Mouse (Mus musculus) forebrain, embryonic 13.5 days (tissue): ENCODE measurements at regions not wholly inside any gene's neighbourhood (a gene's known extent, or its start where the extent isn't known, plus 50 kb on each side); places are given as distances from the start of the nearest gene placed in this dataset.

Source experiments
- ATAC-seq: fragments of 200-750 bp; cut with Nextera tagmentation; 2 replicates; pipeline ENCODE4 v1.8.0; 2017
- H3K27ac ChIP-seq: fragments of 300-500 bp; sonication (generic); 2 replicates; pipeline ENCODE4 v1.5.1; 2015; ENCODE audit warnings: inconsistent platforms, mild to moderate bottlenecking, moderate library complexity
- H3K27me3 ChIP-seq: fragments of 300-500 bp; sonication (generic); 2 replicates; pipeline ENCODE4 v1.6.1; 2015; ENCODE audit warnings: mild to moderate bottlenecking, inconsistent platforms
- H3K36me3 ChIP-seq: fragments of 300-500 bp; sonication (generic); 2 replicates; pipeline ENCODE4 v1.6.1; 2015; ENCODE audit warnings: mild to moderate bottlenecking, inconsistent platforms; ENCODE audit not compliant: poor library complexity, severe bottlenecking
- H3K4me1 ChIP-seq: fragments of 300-500 bp; sonication (generic); 2 replicates; pipeline ENCODE4 v1.6.1; 2015; ENCODE audit warnings: inconsistent platforms
- H3K4me2 ChIP-seq: fragments of 300-500 bp; sonication (generic); 2 replicates; pipeline ENCODE4 v1.6.1; 2015; ENCODE audit warnings: inconsistent platforms, mild to moderate bottlenecking, moderate library complexity
- H3K4me3 ChIP-seq: fragments of 300-500 bp; sonication (generic); 2 replicates; pipeline ENCODE4 v1.5.1; 2015; ENCODE audit warnings: mild to moderate bottlenecking, inconsistent platforms
- H3K9ac ChIP-seq: fragments of 300-500 bp; sonication (generic); 2 replicates; pipeline ENCODE4 v1.6.1; 2015; ENCODE audit warnings: mild to moderate bottlenecking, inconsistent platforms
- H3K9me3 ChIP-seq: fragments of 300-500 bp; sonication (generic); replicated peaks from 2 replicates; pipeline ENCODE4 v1.6.1; 2016; ENCODE audit warnings: inconsistent platforms
- WGBS: fragments of 180-500 bp; shearing (Covaris S2); methylation state at CpG from one replicate; pipeline ENCODE4 v1.1.7; 2015; 5-methylcytosine and 5-hydroxymethylcytosine counted together

DNA sequence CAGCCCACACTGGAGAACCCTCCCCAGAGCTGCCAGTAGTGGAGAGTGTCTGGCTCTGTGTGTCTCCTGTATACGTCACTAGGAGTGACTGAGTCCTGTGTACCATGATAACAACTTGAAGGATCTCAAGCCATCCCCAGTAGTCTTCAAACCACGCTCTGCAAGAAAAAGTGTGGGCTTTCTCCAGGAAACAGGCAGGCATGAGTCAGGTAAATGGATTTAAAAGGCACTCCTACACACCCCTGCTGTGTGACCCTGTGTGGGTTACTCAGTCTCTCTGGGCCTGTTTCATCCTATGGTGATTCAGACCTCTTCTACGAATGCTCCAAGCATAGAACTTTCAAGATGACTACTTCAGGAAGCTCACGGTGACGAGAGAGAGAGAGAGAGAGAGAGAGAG is 269.7 kb upstream of the Zmiz1 start:
- Histone ChIP-seq H3K4me2 (no peak overlapping the region), H3K4me1 (peaks cover 19% of the 10 kb centered on the region), H3K27me3 (no peaks in the 10 kb centered on the region), H3K36me3 (no peaks in the 10 kb centered on the region), H3K27ac (no peak overlapping the region), H3K9me3 (no peaks in the 10 kb centered on the region), H3K4me3 (no peak overlapping the region), H3K9ac (no peak overlapping the region)
- 93% methylated on average over 5 of the region's 5 CpGs for WGBS
- ATAC-seq = no peak

- no peak overlapping the region for H3K9ac ChIP-seq
- H3K27ac ChIP-seq = no peak overlapping the region
- 91% methylated on average over 10 of the region's 10 CpGs for WGBS
- H3K4me2 ChIP-seq = no peak overlapping the region
- no peak overlapping the region for H3K4me3 ChIP-seq
- no peaks in the 10 kb centered on the region for H3K9me3 ChIP-seq
- no peaks in the 10 kb centered on the region for H3K36me3 ChIP-seq
- ATAC-seq = no peak
- peaks cover 14% of the 10 kb centered on the region for H3K4me1 ChIP-seq
- H3K27me3 ChIP-seq = no peaks in the 10 kb centered on the region
These were observed 268.2 kb upstream of the Zmiz1 start for GRCm38 (mm10) chr14:25190680-25191270.

- no peak overlapping the region for H3K4me2 ChIP-seq
- no peaks in the 10 kb centered on the region for H3K27me3 ChIP-seq
- no peak overlapping the region for H3K9ac ChIP-seq
- 68% methylated on average over 5 of the region's 5 CpGs for WGBS
- H3K27ac ChIP-seq = no peak overlapping the region
- H3K36me3 ChIP-seq = no peaks in the 10 kb centered on the region
- H3K9me3 ChIP-seq = no peaks in the 10 kb centered on the region
- ATAC-seq = no peak
- no peak overlapping the region for H3K4me3 ChIP-seq
- H3K4me1 ChIP-seq = peaks cover 14% of the 10 kb centered on the region
These were observed 262.2 kb upstream of the Zmiz1 start for GRCm38 (mm10) chr14:25196820-25197219.

GRCm38 (mm10) chr14:25199900-25200299 is 259.1 kb upstream of the Zmiz1 start:
- Histone ChIP-seq H3K9me3 (no peaks in the 10 kb centered on the region), H3K27ac (no peak overlapping the region), H3K4me1 (peaks cover 14% of the 10 kb centered on the region), H3K4me2 (no peak overlapping the region), H3K36me3 (no peaks in the 10 kb centered on the region), H3K9ac (no peak overlapping the region), H3K27me3 (no peaks in the 10 kb centered on the region), H3K4me3 (no peak overlapping the region)
- no peak for ATAC-seq
- WGBS = 87% methylated on average over 3 of the region's 3 CpGs

GRCm38 (mm10) chr14:25200656-25201179 is 258.3 kb upstream of the Zmiz1 start:
- Histone ChIP-seq H3K27ac (no peak overlapping the region), H3K27me3 (no peaks in the 10 kb centered on the region), H3K36me3 (no peaks in the 10 kb centered on the region), H3K4me2 (no peak overlapping the region), H3K9ac (no peak overlapping the region), H3K9me3 (no peaks in the 10 kb centered on the region), H3K4me1 (peaks cover 14% of the 10 kb centered on the region), H3K4me3 (no peak overlapping the region)
- no peak for ATAC-seq
- WGBS = 76% methylated on average over 4 of the region's 4 CpGs

- no peak overlapping the region for H3K4me3 ChIP-seq
- ATAC-seq = no peak
- no peaks in the 10 kb centered on the region for H3K36me3 ChIP-seq
- H3K9me3 ChIP-seq = no peaks in the 10 kb centered on the region
- no peak overlapping the region for H3K27ac ChIP-seq
- no peaks in the 10 kb centered on the region for H3K27me3 ChIP-seq
- H3K4me1 ChIP-seq = peaks cover 14% of the 10 kb centered on the region
- WGBS = 90% methylated on average over 2 of the region's 2 CpGs
- no peak overlapping the region for H3K4me2 ChIP-seq
- H3K9ac ChIP-seq = no peak overlapping the region
These were observed 256.7 kb upstream of the Zmiz1 start for GRCm38 (mm10) chr14:25202312-25202711.

DNA sequence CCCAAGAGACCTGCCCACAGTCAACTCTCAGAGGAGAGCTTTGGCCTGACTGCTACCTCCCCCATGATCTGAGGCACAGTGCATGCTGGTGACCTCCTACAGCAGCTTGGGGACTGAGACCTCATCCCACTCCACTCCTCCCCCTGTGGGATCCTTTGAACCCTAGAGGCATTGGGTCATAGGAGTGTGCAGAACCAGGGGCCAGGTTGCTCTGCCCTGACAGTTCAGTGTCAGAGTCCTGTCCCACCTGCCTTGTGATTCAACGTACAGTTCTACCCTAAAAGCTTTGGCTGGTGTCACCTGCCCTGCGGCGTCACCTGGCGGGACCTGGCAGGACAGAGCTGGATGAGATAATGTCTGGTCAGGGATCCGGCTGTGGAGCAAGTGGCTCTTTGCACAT is 254.9 kb upstream of the Zmiz1 start:
- no peaks in the 10 kb centered on the region for H3K9me3 ChIP-seq
- H3K9ac ChIP-seq = no peak overlapping the region
- H3K4me3 ChIP-seq = no peak overlapping the region
- H3K4me1 ChIP-seq = peaks cover 14% of the 10 kb centered on the region
- WGBS = 95% methylated on average over 5 of the region's 5 CpGs
- no peak for ATAC-seq
- no peak overlapping the region for H3K4me2 ChIP-seq
- no peaks in the 10 kb centered on the region for H3K36me3 ChIP-seq
- H3K27ac ChIP-seq = no peak overlapping the region
- H3K27me3 ChIP-seq = no peaks in the 10 kb centered on the region

GRCm38 (mm10) chr14:25206855-25207254 is 252.1 kb upstream of the Zmiz1 start:
- H3K4me3 ChIP-seq = no peak overlapping the region
- no peak overlapping the region for H3K4me2 ChIP-seq
- H3K9me3 ChIP-seq = no peaks in the 10 kb centered on the region
- H3K36me3 ChIP-seq = no peaks in the 10 kb centered on the region
- no peaks in the 10 kb centered on the region for H3K27me3 ChIP-seq
- WGBS = 89% methylated on average over 4 of the region's 4 CpGs
- H3K27ac ChIP-seq = no peak overlapping the region
- no peak overlapping the region for H3K9ac ChIP-seq
- no peak for ATAC-seq
- no peaks in the 10 kb centered on the region for H3K4me1 ChIP-seq

DNA sequence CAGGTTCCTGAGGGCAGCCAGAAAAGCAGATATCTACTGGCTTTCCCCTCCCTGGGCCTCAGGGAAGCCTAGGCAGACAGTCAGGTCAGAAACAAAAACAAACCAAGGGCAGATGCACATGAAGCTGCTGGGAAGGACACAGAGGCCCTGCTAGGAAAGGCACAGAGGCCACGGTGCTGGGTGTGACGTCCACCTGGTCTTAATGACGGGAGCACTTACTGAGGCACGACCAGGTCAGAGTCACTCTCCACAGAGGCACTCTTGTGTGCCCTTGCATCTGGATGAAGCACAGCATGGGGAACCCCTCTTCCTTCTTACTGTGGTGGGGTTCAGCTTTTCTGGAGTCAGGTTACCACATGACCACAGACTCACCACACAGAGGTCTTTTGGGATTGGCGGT is 251.6 kb upstream of the Zmiz1 start:
- H3K27me3 ChIP-seq = no peaks in the 10 kb centered on the region
- no peaks in the 10 kb centered on the region for H3K4me1 ChIP-seq
- ATAC-seq = no peak
- no peak overlapping the region for H3K4me3 ChIP-seq
- H3K36me3 ChIP-seq = no peaks in the 10 kb centered on the region
- H3K9ac ChIP-seq = no peak overlapping the region
- no peak overlapping the region for H3K4me2 ChIP-seq
- no peaks in the 10 kb centered on the region for H3K9me3 ChIP-seq
- 83% methylated on average over 5 of the region's 5 CpGs for WGBS
- no peak overlapping the region for H3K27ac ChIP-seq

GRCm38 (mm10) chr14:25208221-25209056 is 250.5 kb upstream of the Zmiz1 start:
- Histone ChIP-seq H3K4me3 (no peak overlapping the region), H3K4me2 (no peak overlapping the region), H3K27ac (no peak overlapping the region), H3K9ac (no peak overlapping the region), H3K4me1 (no peaks in the 10 kb centered on the region), H3K9me3 (no peaks in the 10 kb centered on the region), H3K27me3 (no peaks in the 10 kb centered on the region), H3K36me3 (no peaks in the 10 kb centered on the region)
- WGBS = 56% methylated on average over 7 of the region's 9 CpGs
- no peak for ATAC-seq

DNA sequence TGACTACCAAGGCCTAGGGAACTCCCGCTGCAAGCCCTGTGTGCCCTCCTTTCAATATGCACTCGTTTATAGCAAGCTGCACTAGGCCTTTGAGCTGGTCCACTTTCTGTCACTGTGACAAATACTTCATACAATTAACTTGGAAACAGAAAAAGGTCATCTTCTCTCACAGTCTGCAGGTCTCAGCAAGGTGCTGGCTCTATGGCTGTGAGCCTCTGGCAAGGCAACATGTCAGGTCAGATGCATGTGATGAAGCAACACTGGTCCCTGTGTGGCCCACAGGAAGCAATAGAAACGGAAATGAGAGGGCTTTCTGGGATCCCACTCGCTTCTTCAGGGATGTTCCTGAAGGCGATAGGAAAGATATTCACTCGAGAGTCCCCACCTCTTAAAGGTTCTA is 245.9 kb upstream of the Zmiz1 start:
- no peaks in the 10 kb centered on the region for H3K27me3 ChIP-seq
- 67% methylated on average over 6 of the region's 6 CpGs for WGBS
- no peaks in the 10 kb centered on the region for H3K36me3 ChIP-seq
- no peak overlapping the region for H3K4me3 ChIP-seq
- no peaks in the 10 kb centered on the region for H3K4me1 ChIP-seq
- ATAC-seq = no peak
- H3K4me2 ChIP-seq = no peak overlapping the region
- H3K27ac ChIP-seq = no peak overlapping the region
- H3K9me3 ChIP-seq = no peaks in the 10 kb centered on the region
- H3K9ac ChIP-seq = no peak overlapping the region

DNA sequence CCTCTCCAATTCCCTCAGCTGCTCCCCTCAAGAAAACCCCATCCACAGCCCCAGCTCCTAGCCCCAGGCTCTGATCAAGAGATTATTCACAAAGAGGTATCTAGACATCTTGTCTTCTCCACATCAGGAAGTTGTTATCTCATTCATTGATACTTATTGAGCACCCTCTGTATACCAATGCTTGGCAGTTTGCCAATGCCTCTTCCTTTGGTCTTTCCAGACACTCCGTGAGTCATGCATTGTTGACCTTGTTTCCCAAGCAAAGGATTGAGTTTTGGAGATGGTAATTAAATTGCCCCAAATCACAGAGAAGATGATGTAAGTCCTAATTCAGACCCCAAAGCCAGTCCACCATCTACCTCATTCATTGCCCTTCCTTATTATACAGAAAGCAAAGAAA is 235.9 kb upstream of the Zmiz1 start:
- Histone ChIP-seq H3K9me3 (no peaks in the 10 kb centered on the region), H3K4me3 (no peak overlapping the region), H3K27ac (no peak overlapping the region), H3K4me1 (peaks cover 38% of the 10 kb centered on the region), H3K36me3 (no peaks in the 10 kb centered on the region), H3K4me2 (no peak overlapping the region), H3K9ac (no peak overlapping the region), H3K27me3 (no peaks in the 10 kb centered on the region)
- WGBS = 38% methylated on average over 1 of the region's 1 CpGs
- no peak for ATAC-seq
